Mouse (Mus musculus): ENCODE data around the gene Fam19a5. TPM values are rescaled to one million over a fixed set of nuclear protein-coding genes. Genes with fewer than 3 reads are reported as not detected.

The Fam19a5 gene
- not detected for total RNA-seq (2023)

GRCm38 (mm10) chr15:87543599-87544338 is at the start of gene Fam19a5:
Fam19a5 (plus strand) TSS chr15:87544299.

